Mouse (Mus musculus) CH12.LX (cell line): ENCODE measurements around the gene Inpp5b.

Experiments
- CTCF ChIP-seq, 2 experiments: IDR thresholded peaks in 1 of 2; conservative IDR thresholded peaks in 1 of 2; 2 replicates each; pipeline ENCODE4 v1.5.1; 2011 to 2012; ENCODE audit warnings: low read depth in 2 of 2, low read length in 2 of 2, improper control_type of control experiment in 1 of 2, inconsistent platforms in 1 of 2, mild to moderate bottlenecking in 1 of 2, moderate library complexity in 1 of 2
- GABPA ChIP-seq: IDR thresholded peaks from 2 replicates; pipeline ENCODE4 v1.6.1; 2012; ENCODE audit warnings: low read depth, low read length, improper control_type of control experiment, inconsistent platforms; ENCODE audit not compliant: insufficient replicate concordance
- MXI1 ChIP-seq: IDR thresholded peaks from 2 replicates; pipeline ENCODE4 v1.6.1; 2011; ENCODE audit warnings: mild to moderate bottlenecking, low read depth, low read length, improper control_type of control experiment
- SMC3 ChIP-seq: IDR thresholded peaks from 2 replicates; pipeline ENCODE4 v1.6.1; 2011; ENCODE audit warnings: low read depth, low read length, improper control_type of control experiment
- USF1 ChIP-seq: IDR thresholded peaks from 2 replicates; pipeline ENCODE4 v1.6.1; 2014; ENCODE audit warnings: low read depth, mild to moderate bottlenecking, inconsistent platforms, low read length, improper control_type of control experiment

DNA sequence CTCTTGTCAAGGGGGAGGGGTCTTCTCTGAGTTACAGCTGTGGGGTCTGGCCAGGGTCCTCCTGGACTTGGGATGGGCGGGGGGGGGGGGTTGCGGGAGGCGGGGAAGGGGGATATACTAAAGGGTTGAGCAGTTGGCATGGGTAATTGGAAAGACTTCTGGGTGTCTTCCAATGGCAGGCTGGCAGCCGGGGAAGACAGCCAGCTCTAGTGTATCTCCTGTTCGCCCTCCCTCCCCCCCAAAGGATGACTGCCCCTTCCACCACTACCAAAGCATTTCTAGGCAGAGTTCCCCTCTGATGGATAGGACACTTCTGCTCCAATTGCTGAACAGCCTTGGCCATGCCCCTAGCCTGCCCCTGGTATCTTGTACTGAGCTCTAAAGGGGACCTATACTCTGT is 39.7 kb upstream of the Inpp5b start:
- TF ChIP-seq USF1 (no peak), MXI1 (no peak), CTCF (conservative IDR thresholded peaks at IDR 0.05 in 1 of 2, IDR thresholded peaks at IDR 0.05 in 1 of 2; ENCODE audit: low read depth in 2 of 2, low read length in 2 of 2) (no peak), GABPA (no peak), SMC3 (no peak)
